Mouse (Mus musculus) gonadal fat pad, adult 2 months (tissue): ENCODE data around the gene Ecpas. TPM values are rescaled to one million over a fixed set of nuclear protein-coding genes. Genes with fewer than 3 reads are reported as not detected.

Experiments used
- DNase-seq: peaks from one replicate; pipeline ENCODE4 v3.0.0-alpha.2; 2012; ENCODE audit warnings: low read depth
- polyA plus RNA-seq: library from polyadenylated mRNA; depleted of rRNA; stranded (reverse); fragments of >200 nt; gene quantifications from 2 replicates; pipeline ENCODE4 v1.2.3, GENCODE M21; 2012; rRNA removed

The Ecpas gene
- polyA plus RNA-seq: 16.8 and 21.2 TPM in 2 replicates

- DNase-seq: no peak
Measured at GRCm38 (mm10) chr4:58912629-58913335, at the start of gene Ecpas. Gene Ecpas, minus strand, starts transcription at chr4:58912749.

- no peak for DNase-seq
Measured at GRCm38 (mm10) chr4:58961719-58962118, 49.2 kb upstream of the Ecpas start.

GRCm38 (mm10) chr4:58952630-58953029, 40.1 kb upstream of the Ecpas start:
- no peak for DNase-seq

GRCm38 (mm10) chr4:58948391-58948790, 35.8 kb upstream of the Ecpas start:
- DNase-seq: no peak

- no peak for DNase-seq
Measured at GRCm38 (mm10) chr4:58944695-58945094, 32.1 kb upstream of the Ecpas start.

GRCm38 (mm10) chr4:58944206-58944553, 31.6 kb upstream of the Ecpas start:
- no peak for DNase-seq

- no peak for DNase-seq
Measured at GRCm38 (mm10) chr4:58943420-58944205, 31.1 kb upstream of the Ecpas start, which contains the start of gene Zkscan16. Gene Zkscan16, plus strand, starts transcription at chr4:58943628.

GRCm38 (mm10) chr4:58942942-58943341, 30.4 kb upstream of the Ecpas start:
- no peak for DNase-seq

GRCm38 (mm10) chr4:58941638-58942037, 29.1 kb upstream of the Ecpas start:
- no peak for DNase-seq

- DNase-seq: no peak
Measured at GRCm38 (mm10) chr4:58935846-58936245, 23.3 kb upstream of the Ecpas start.

- no peak for DNase-seq
Measured at GRCm38 (mm10) chr4:58934746-58935476, 22.4 kb upstream of the Ecpas start.

GRCm38 (mm10) chr4:58934308-58934707, 21.8 kb upstream of the Ecpas start:
- no peak for DNase-seq

GRCm38 (mm10) chr4:58932541-58932940, 20.0 kb upstream of the Ecpas start:
- no peak for DNase-seq

GRCm38 (mm10) chr4:58927661-58928060, 15.1 kb upstream of the Ecpas start:
- DNase-seq: no peak

GRCm38 (mm10) chr4:58926120-58926519, 13.6 kb upstream of the Ecpas start:
- DNase-seq: no peak

GRCm38 (mm10) chr4:58925664-58926063, 13.1 kb upstream of the Ecpas start:
- DNase-seq: no peak

- no peak for DNase-seq
Measured at GRCm38 (mm10) chr4:58923933-58924332, 11.4 kb upstream of the Ecpas start.

- no peak for DNase-seq
Measured at GRCm38 (mm10) chr4:58915081-58915826, 2.7 kb upstream of the Ecpas start.

GRCm38 (mm10) chr4:58913336-58914026, 932 bp upstream of the Ecpas start:
- DNase-seq: no peak

- DNase-seq: no peak
Measured at GRCm38 (mm10) chr4:58911831-58912628, 519 bp downstream of the Ecpas start.
